Mouse (Mus musculus): ENCODE results near the gene Rsrp1.

GRCm38 (mm10) chr4:134914122-134914863 lies 9.1 kb upstream of the Rsrp1 start:
- TF ChIP-seq POLR2A (IDR thresholded peaks at IDR 0.05; ENCODE audit: borderline replicate concordance, low read depth, low read length) = no peak
- TF ChIP-seq CTCF (IDR thresholded peaks at IDR 0.05; ENCODE audit: low read depth, low read length) = no peak
